Mouse (Mus musculus) midbrain, embryonic 13.5 days (tissue): ENCODE data around the gene Car1. TPM values are rescaled to one million over a fixed set of nuclear protein-coding genes. Genes with fewer than 3 reads are reported as not detected.
"Not testable (repeated sequence)": the region's sequence is repeated elsewhere in the genome, so short reads cannot be mapped to it uniquely, and the experiment has no call there.

Experiments
- ATAC-seq: fragments of 200-750 bp; cut with Nextera tagmentation; 2 replicates; pipeline ENCODE4 v1.8.0; 2017; ENCODE audit warnings: mild to moderate bottlenecking, moderate TSS enrichment, moderate library complexity
- H3K27ac ChIP-seq: fragments of 300-500 bp; sonication (generic); 2 replicates; pipeline ENCODE4 v1.5.1; 2015; ENCODE audit warnings: inconsistent platforms, mild to moderate bottlenecking, moderate library complexity
- H3K27me3 ChIP-seq: fragments of 300-500 bp; sonication (generic); 2 replicates; pipeline ENCODE4 v1.6.1; 2015; ENCODE audit warnings: mild to moderate bottlenecking, inconsistent platforms
- H3K36me3 ChIP-seq: fragments of 300-500 bp; sonication (generic); 2 replicates; pipeline ENCODE4 v1.6.1; 2015; ENCODE audit warnings: mild to moderate bottlenecking, inconsistent platforms
- H3K4me1 ChIP-seq: fragments of 300-500 bp; sonication (generic); replicated peaks from 2 replicates; pipeline ENCODE4 v1.6.1; 2015; ENCODE audit warnings: inconsistent platforms
- H3K4me2 ChIP-seq: fragments of 300-500 bp; sonication (generic); replicated peaks from 2 replicates; pipeline ENCODE4 v1.6.1; 2015; ENCODE audit warnings: moderate library complexity, mild to moderate bottlenecking, inconsistent platforms
- H3K4me3 ChIP-seq: fragments of 300-500 bp; sonication (generic); replicated peaks from 2 replicates; pipeline ENCODE4 v1.5.1; 2015; ENCODE audit warnings: mild to moderate bottlenecking, inconsistent platforms
- H3K9ac ChIP-seq: fragments of 300-500 bp; sonication (generic); replicated peaks from 2 replicates; pipeline ENCODE4 v1.6.1; 2015; ENCODE audit warnings: mild to moderate bottlenecking, inconsistent platforms
- H3K9me3 ChIP-seq: fragments of 300-500 bp; sonication (generic); 2 replicates; pipeline ENCODE4 v1.6.1; 2016; ENCODE audit warnings: mild to moderate bottlenecking, inconsistent platforms
- WGBS: fragments of 180-500 bp; shearing (Covaris S2); methylation state at CpG from one replicate; pipeline ENCODE4 v1.1.7; 2015; 5-methylcytosine and 5-hydroxymethylcytosine counted together
- polyA plus RNA-seq: library from polyadenylated mRNA; unstranded; fragments of >200 nt; fragmentation: Nextera tagmentation; extraction: Ambion mirVana; gene quantifications from 2 replicates; pipeline ENCODE4 v1.2.1, GENCODE M21; 2015

Gene Car1
- polyA plus RNA-seq, 1 experiment from 2014 or later: not detected

GRCm38 (mm10) chr3:14806702-14807101, 1.5 kb downstream of the Car1 start:
- Histone ChIP-seq H3K9me3 (no peaks in the 10 kb centered on the region), H3K27me3 (no peaks in the 10 kb centered on the region)
- ATAC-seq: no peak

GRCm38 (mm10) chr3:14805962-14806361, 2.2 kb downstream of the Car1 start:
- WGBS: 92% methylated on average over 3 of the region's 3 CpGs
- H3K4me1 ChIP-seq: no peaks in the 10 kb centered on the region
- no peak for ATAC-seq

More at GRCm38 (mm10) chr3:14806702-14807101, 1.5 kb downstream of the Car1 start:
- Histone ChIP-seq H3K27ac (no peak overlapping the region), H3K9ac (no peak overlapping the region), H3K4me1 (no peaks in the 10 kb centered on the region), H3K4me3 (no peak overlapping the region), H3K4me2 (no peak overlapping the region), H3K36me3 (no peaks in the 10 kb centered on the region)

GRCm38 (mm10) chr3:14804906-14805305, 3.3 kb downstream of the Car1 start:
- H3K4me3 ChIP-seq: no peak overlapping the region
- H3K4me2 ChIP-seq: no peak overlapping the region
- no peaks in the 10 kb centered on the region for H3K36me3 ChIP-seq
- H3K4me1 ChIP-seq: no peaks in the 10 kb centered on the region
- H3K9me3 ChIP-seq: no peaks in the 10 kb centered on the region
- no peak for ATAC-seq
- no peak overlapping the region for H3K27ac ChIP-seq
- WGBS: 86% methylated on average over 6 of the region's 6 CpGs
- no peak overlapping the region for H3K9ac ChIP-seq
- H3K27me3 ChIP-seq: no peaks in the 10 kb centered on the region

More at GRCm38 (mm10) chr3:14805962-14806361, 2.2 kb downstream of the Car1 start:
- Histone ChIP-seq H3K9me3 (no peaks in the 10 kb centered on the region), H3K4me2 (no peak overlapping the region), H3K36me3 (no peaks in the 10 kb centered on the region), H3K4me3 (no peak overlapping the region), H3K27ac (no peak overlapping the region), H3K27me3 (no peaks in the 10 kb centered on the region), H3K9ac (no peak overlapping the region)

GRCm38 (mm10) chr3:14797069-14797468, 11.1 kb downstream of the Car1 start:
- H3K4me2 ChIP-seq: no peak overlapping the region
- no peaks in the 10 kb centered on the region for H3K36me3 ChIP-seq
- H3K9ac ChIP-seq: no peak overlapping the region
- WGBS: 94% methylated on average over 3 of the region's 3 CpGs
- no peaks in the 10 kb centered on the region for H3K9me3 ChIP-seq
- no peaks in the 10 kb centered on the region for H3K4me1 ChIP-seq
- no peak overlapping the region for H3K4me3 ChIP-seq
- H3K27me3 ChIP-seq: no peaks in the 10 kb centered on the region
- no peak overlapping the region for H3K27ac ChIP-seq
- ATAC-seq: no peak

GRCm38 (mm10) chr3:14795292-14796020, 12.7 kb downstream of the Car1 start:
- Histone ChIP-seq H3K4me1 (no peaks in the 10 kb centered on the region), H3K4me2 (no peak overlapping the region), H3K9me3 (no peaks in the 10 kb centered on the region), H3K9ac (no peak overlapping the region), H3K27ac (no peak overlapping the region), H3K4me3 (no peak overlapping the region), H3K36me3 (no peaks in the 10 kb centered on the region), H3K27me3 (no peaks in the 10 kb centered on the region)
- WGBS: 81% methylated on average over 4 of the region's 4 CpGs
- no peak for ATAC-seq

GRCm38 (mm10) chr3:14792032-14792431, 16.1 kb downstream of the Car1 start:
- no peak overlapping the region for H3K4me3 ChIP-seq
- no peaks in the 10 kb centered on the region for H3K4me1 ChIP-seq
- ATAC-seq: no peak

GRCm38 (mm10) chr3:14787607-14788006, 20.6 kb downstream of the Car1 start:
- no peaks in the 10 kb centered on the region for H3K4me1 ChIP-seq
- no peaks in the 10 kb centered on the region for H3K36me3 ChIP-seq
- no peak overlapping the region for H3K4me3 ChIP-seq
- H3K9ac ChIP-seq: no peak overlapping the region
- WGBS: 91% methylated on average over 1 of the region's 1 CpGs
- no peaks in the 10 kb centered on the region for H3K27me3 ChIP-seq
- H3K9me3 ChIP-seq: no peaks in the 10 kb centered on the region
- H3K4me2 ChIP-seq: no peak overlapping the region
- no peak for ATAC-seq
- no peak overlapping the region for H3K27ac ChIP-seq

More at GRCm38 (mm10) chr3:14792032-14792431, 16.1 kb downstream of the Car1 start:
- H3K9me3 ChIP-seq: no peaks in the 10 kb centered on the region
- H3K4me2 ChIP-seq: no peak overlapping the region
- no peaks in the 10 kb centered on the region for H3K36me3 ChIP-seq
- no peak overlapping the region for H3K9ac ChIP-seq
- H3K27ac ChIP-seq: no peak overlapping the region
- no peaks in the 10 kb centered on the region for H3K27me3 ChIP-seq

GRCm38 (mm10) chr3:14787136-14787535, 21.0 kb downstream of the Car1 start:
- no peaks in the 10 kb centered on the region for H3K9me3 ChIP-seq
- WGBS: 30% methylated on average over 1 of the region's 1 CpGs
- no peak overlapping the region for H3K4me3 ChIP-seq

GRCm38 (mm10) chr3:14786551-14787079, 21.6 kb downstream of the Car1 start:
- Histone ChIP-seq H3K36me3 (no peaks in the 10 kb centered on the region), H3K4me3 (no peak overlapping the region), H3K9ac (no peak overlapping the region), H3K4me1 (no peaks in the 10 kb centered on the region), H3K4me2 (no peak overlapping the region), H3K9me3 (no peaks in the 10 kb centered on the region), H3K27ac (no peak overlapping the region), H3K27me3 (no peaks in the 10 kb centered on the region)
- ATAC-seq: no peak
- 66% methylated on average over 2 of the region's 2 CpGs for WGBS

More at GRCm38 (mm10) chr3:14787136-14787535, 21.0 kb downstream of the Car1 start:
- no peak for ATAC-seq
- no peak overlapping the region for H3K27ac ChIP-seq
- no peaks in the 10 kb centered on the region for H3K27me3 ChIP-seq
- H3K9ac ChIP-seq: no peak overlapping the region
- H3K36me3 ChIP-seq: no peaks in the 10 kb centered on the region
- H3K4me2 ChIP-seq: no peak overlapping the region
- H3K4me1 ChIP-seq: no peaks in the 10 kb centered on the region

- ATAC-seq: no peak
- no peaks in the 10 kb centered on the region for H3K27me3 ChIP-seq
- H3K4me1 ChIP-seq: no peaks in the 10 kb centered on the region
These were observed 22.8 kb downstream of the Car1 start for GRCm38 (mm10) chr3:14785353-14785752.

GRCm38 (mm10) chr3:14783198-14783597, 25.0 kb downstream of the Car1 start:
- not testable (repeated sequence) for H3K36me3 ChIP-seq, H3K4me2 ChIP-seq, H3K9ac ChIP-seq, H3K27ac ChIP-seq, H3K27me3 ChIP-seq, H3K9me3 ChIP-seq, H3K4me1 ChIP-seq, H3K4me3 ChIP-seq, ATAC-seq
- 90% methylated on average over 5 of the region's 5 CpGs for WGBS

More at GRCm38 (mm10) chr3:14785353-14785752, 22.8 kb downstream of the Car1 start:
- no peaks in the 10 kb centered on the region for H3K9me3 ChIP-seq
- WGBS: 88% methylated on average over 2 of the region's 2 CpGs
- H3K4me2 ChIP-seq: no peak overlapping the region
- no peak overlapping the region for H3K9ac ChIP-seq
- no peak overlapping the region for H3K4me3 ChIP-seq
- no peak overlapping the region for H3K27ac ChIP-seq
- H3K36me3 ChIP-seq: no peaks in the 10 kb centered on the region

- H3K4me2 ChIP-seq, ATAC-seq, H3K36me3 ChIP-seq, H3K4me1 ChIP-seq, H3K9ac ChIP-seq, H3K9me3 ChIP-seq, H3K27ac ChIP-seq, H3K4me3 ChIP-seq, H3K27me3 ChIP-seq: not testable (repeated sequence)
- 86% methylated on average over 3 of the region's 3 CpGs for WGBS
These were observed 25.8 kb downstream of the Car1 start for GRCm38 (mm10) chr3:14782365-14782764.

GRCm38 (mm10) chr3:14780212-14780611, 28.0 kb downstream of the Car1 start:
- Histone ChIP-seq H3K4me1 (no peaks in the 10 kb centered on the region), H3K4me3 (no peak overlapping the region), H3K9me3 (no peaks in the 10 kb centered on the region), H3K9ac (no peak overlapping the region), H3K27ac (no peak overlapping the region), H3K36me3 (no peaks in the 10 kb centered on the region), H3K4me2 (no peak overlapping the region), H3K27me3 (no peaks in the 10 kb centered on the region)
- ATAC-seq: no peak
- WGBS: 88% methylated on average over 2 of the region's 2 CpGs
